Mouse (Mus musculus): ENCODE results near the gene Trak1. TPM values are rescaled to one million over a fixed set of nuclear protein-coding genes. Genes with fewer than 3 reads are reported as not detected.

Trak1 gene
- polyA plus RNA-seq, 1 experiment from 2014 or later: 9.3 TPM

- Histone ChIP-seq H3K4me2 (ENCODE audit: low read depth, severe bottlenecking) (no peak overlapping the region), H3K36me3 (ENCODE audit: control insufficient read depth, insufficient read depth, low read length) (no peaks in the 10 kb centered on the region), H3K4me3 (ENCODE audit: low read depth, low read length) (no peak overlapping the region), H3K27ac (replicated peaks; ENCODE audit: low read depth, low read length) (no peak overlapping the region), H3K9me3 (ENCODE audit: control insufficient read depth, low read length) (no peaks in the 10 kb centered on the region), H3K27me3 (ENCODE audit: control insufficient read depth, insufficient read depth, low read length) (no peaks in the 10 kb centered on the region), H3K9ac (ENCODE audit: low read length) (no peak overlapping the region), H3K4me1 (ENCODE audit: control insufficient read depth, insufficient read depth, low read length) (peaks cover 15% of the 10 kb centered on the region)
- ATAC-seq (ENCODE audit: insufficient number of reproducible peaks, low FRiP score, low TSS enrichment, low read depth): no peak
- DNase-seq (ENCODE audit: low spot score): no peak
- WGBS: 54% methylated on average over 8 of the region's 8 CpGs
Observed at GRCm38 (mm10) chr9:121358418-121358817, 61.1 kb downstream of the Trak1 start.

GRCm38 (mm10) chr9:121359266-121359972 lies 62.1 kb downstream of the Trak1 start:
- Histone ChIP-seq H3K9me3 (ENCODE audit: control insufficient read depth, low read length) (no peaks in the 10 kb centered on the region), H3K9ac (ENCODE audit: low read length) (no peak overlapping the region), H3K27ac (replicated peaks; ENCODE audit: low read depth, low read length) (no peak overlapping the region), H3K36me3 (ENCODE audit: control insufficient read depth, insufficient read depth, low read length) (no peaks in the 10 kb centered on the region), H3K4me1 (ENCODE audit: control insufficient read depth, insufficient read depth, low read length) (peaks cover 15% of the 10 kb centered on the region), H3K4me2 (ENCODE audit: low read depth, severe bottlenecking) (no peak overlapping the region), H3K27me3 (ENCODE audit: control insufficient read depth, insufficient read depth, low read length) (no peaks in the 10 kb centered on the region), H3K4me3 (ENCODE audit: low read depth, low read length) (no peak overlapping the region)
- ATAC-seq (ENCODE audit: insufficient number of reproducible peaks, low FRiP score, low TSS enrichment, low read depth): no peak
- WGBS: 82% methylated on average over 3 of the region's 3 CpGs
- no peak for DNase-seq (ENCODE audit: low spot score)

GRCm38 (mm10) chr9:121360327-121360954 lies 63.1 kb downstream of the Trak1 start:
- Histone ChIP-seq H3K4me2 (ENCODE audit: low read depth, severe bottlenecking) (no peak overlapping the region), H3K27ac (replicated peaks; ENCODE audit: low read depth, low read length) (no peak overlapping the region; the same call in 1 of the 2 replicates), H3K4me1 (ENCODE audit: control insufficient read depth, insufficient read depth, low read length) (peaks cover 13% of the 10 kb centered on the region), H3K9ac (ENCODE audit: low read length) (peak overlapping the region; percentile 34; the same call in 1 of the 2 replicates), H3K27me3 (ENCODE audit: control insufficient read depth, insufficient read depth, low read length) (no peaks in the 10 kb centered on the region), H3K4me3 (ENCODE audit: low read depth, low read length) (no peak overlapping the region), H3K9me3 (ENCODE audit: control insufficient read depth, low read length) (no peaks in the 10 kb centered on the region), H3K36me3 (ENCODE audit: control insufficient read depth, insufficient read depth, low read length) (no peaks in the 10 kb centered on the region)
- ATAC-seq (ENCODE audit: insufficient number of reproducible peaks, low FRiP score, low TSS enrichment, low read depth) (no peak), DNase-seq (ENCODE audit: low spot score) (no peak)
- 29% methylated on average over 11 of the region's 12 CpGs for WGBS

- no peak for DNase-seq (ENCODE audit: low spot score)
- no peaks in the 10 kb centered on the region for H3K9me3 ChIP-seq (ENCODE audit: control insufficient read depth, low read length)
- no peak for ATAC-seq (ENCODE audit: insufficient number of reproducible peaks, low FRiP score, low TSS enrichment, low read depth)
- H3K36me3 ChIP-seq (ENCODE audit: control insufficient read depth, insufficient read depth, low read length): no peaks in the 10 kb centered on the region
- no peak overlapping the region for H3K9ac ChIP-seq (ENCODE audit: low read length)
- no peak overlapping the region for H3K4me2 ChIP-seq (ENCODE audit: low read depth, severe bottlenecking)
- 65% methylated on average over 9 of the region's 9 CpGs for WGBS
- H3K27ac ChIP-seq (replicated peaks; ENCODE audit: low read depth, low read length): no peak overlapping the region
- no peak overlapping the region for H3K4me3 ChIP-seq (ENCODE audit: low read depth, low read length)
- H3K27me3 ChIP-seq (ENCODE audit: control insufficient read depth, insufficient read depth, low read length): no peaks in the 10 kb centered on the region
- peaks cover 10% of the 10 kb centered on the region for H3K4me1 ChIP-seq (ENCODE audit: control insufficient read depth, insufficient read depth, low read length)
Observed at GRCm38 (mm10) chr9:121361010-121361409, 63.7 kb downstream of the Trak1 start.

- Histone ChIP-seq H3K9ac (ENCODE audit: low read length) (no peak overlapping the region), H3K4me1 (ENCODE audit: control insufficient read depth, insufficient read depth, low read length) (peaks cover 10% of the 10 kb centered on the region), H3K4me2 (ENCODE audit: low read depth, severe bottlenecking) (no peak overlapping the region), H3K27ac (replicated peaks; ENCODE audit: low read depth, low read length) (no peak overlapping the region), H3K9me3 (ENCODE audit: control insufficient read depth, low read length) (no peaks in the 10 kb centered on the region), H3K27me3 (ENCODE audit: control insufficient read depth, insufficient read depth, low read length) (no peaks in the 10 kb centered on the region), H3K4me3 (ENCODE audit: low read depth, low read length) (no peak overlapping the region), H3K36me3 (ENCODE audit: control insufficient read depth, insufficient read depth, low read length) (no peaks in the 10 kb centered on the region)
- 79% methylated on average over 19 of the region's 19 CpGs for WGBS
- no peak for DNase-seq (ENCODE audit: low spot score)
- ATAC-seq (ENCODE audit: insufficient number of reproducible peaks, low FRiP score, low TSS enrichment, low read depth): no peak
Observed at GRCm38 (mm10) chr9:121363932-121364331, 66.6 kb downstream of the Trak1 start.

- Histone ChIP-seq H3K27ac (replicated peaks; ENCODE audit: low read depth, low read length) (no peak overlapping the region), H3K9me3 (ENCODE audit: control insufficient read depth, low read length) (no peaks in the 10 kb centered on the region), H3K4me2 (ENCODE audit: low read depth, severe bottlenecking) (no peak overlapping the region), H3K4me1 (ENCODE audit: control insufficient read depth, insufficient read depth, low read length) (peaks cover 12% of the 10 kb centered on the region; the same call in 1 of the 2 replicates), H3K27me3 (ENCODE audit: control insufficient read depth, insufficient read depth, low read length) (no peaks in the 10 kb centered on the region), H3K9ac (ENCODE audit: low read length) (no peak overlapping the region), H3K36me3 (ENCODE audit: control insufficient read depth, insufficient read depth, low read length) (no peaks in the 10 kb centered on the region), H3K4me3 (ENCODE audit: low read depth, low read length) (no peak overlapping the region)
- ATAC-seq (ENCODE audit: insufficient number of reproducible peaks, low FRiP score, low TSS enrichment, low read depth) (no peak), DNase-seq (ENCODE audit: low spot score) (no peak)
- WGBS: 66% methylated on average over 18 of the region's 18 CpGs
Observed at GRCm38 (mm10) chr9:121366135-121366863, 69.0 kb downstream of the Trak1 start.

- Histone ChIP-seq H3K27me3 (ENCODE audit: control insufficient read depth, insufficient read depth, low read length) (no peaks in the 10 kb centered on the region), H3K36me3 (ENCODE audit: control insufficient read depth, insufficient read depth, low read length) (no peaks in the 10 kb centered on the region), H3K4me3 (ENCODE audit: low read depth, low read length) (no peak overlapping the region), H3K4me1 (ENCODE audit: control insufficient read depth, insufficient read depth, low read length) (peaks cover 15% of the 10 kb centered on the region), H3K9me3 (ENCODE audit: control insufficient read depth, low read length) (no peaks in the 10 kb centered on the region), H3K27ac (replicated peaks; ENCODE audit: low read depth, low read length) (no peak overlapping the region), H3K9ac (ENCODE audit: low read length) (no peak overlapping the region), H3K4me2 (ENCODE audit: low read depth, severe bottlenecking) (no peak overlapping the region)
- WGBS: 72% methylated on average over 12 of the region's 12 CpGs
- DNase-seq (ENCODE audit: low spot score) (no peak), ATAC-seq (ENCODE audit: insufficient number of reproducible peaks, low FRiP score, low TSS enrichment, low read depth) (no peak)
Observed at GRCm38 (mm10) chr9:121366864-121367245, 69.6 kb downstream of the Trak1 start.

DNA sequence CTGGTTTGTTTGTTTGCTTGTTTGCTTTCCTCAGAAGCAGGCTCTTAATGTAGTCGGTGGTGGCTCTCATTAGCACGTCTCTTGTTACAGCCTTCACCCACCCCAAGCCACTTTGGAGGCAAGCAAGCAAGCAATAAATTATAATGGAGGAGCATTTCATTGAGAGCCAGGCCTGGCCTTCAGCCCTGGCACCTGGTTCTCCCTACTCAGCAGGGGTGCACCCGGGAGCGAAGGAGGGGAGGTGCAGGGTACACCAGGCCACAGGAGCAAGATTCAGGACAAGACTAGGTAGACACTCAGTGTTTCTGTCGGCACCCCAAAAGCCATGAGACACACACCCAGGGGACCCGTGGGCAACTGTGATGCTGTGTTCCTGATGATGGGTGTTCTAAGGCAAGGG lies 72.3 kb downstream of the Trak1 start:
- peaks cover 23% of the 10 kb centered on the region for H3K4me1 ChIP-seq (ENCODE audit: control insufficient read depth, insufficient read depth, low read length)
- DNase-seq (ENCODE audit: low spot score) (no peak), ATAC-seq (ENCODE audit: insufficient number of reproducible peaks, low FRiP score, low TSS enrichment, low read depth) (no peak)
- WGBS: 36% methylated on average over 6 of the region's 6 CpGs
- H3K27me3 ChIP-seq (ENCODE audit: control insufficient read depth, insufficient read depth, low read length): no peaks in the 10 kb centered on the region
- H3K4me2 ChIP-seq (ENCODE audit: low read depth, severe bottlenecking): no peak overlapping the region
- no peak overlapping the region for H3K27ac ChIP-seq (replicated peaks; ENCODE audit: low read depth, low read length)
- no peak overlapping the region for H3K4me3 ChIP-seq (ENCODE audit: low read depth, low read length)
- H3K36me3 ChIP-seq (ENCODE audit: control insufficient read depth, insufficient read depth, low read length): no peaks in the 10 kb centered on the region
- H3K9ac ChIP-seq (ENCODE audit: low read length): no peak overlapping the region
- no peaks in the 10 kb centered on the region for H3K9me3 ChIP-seq (ENCODE audit: control insufficient read depth, low read length)

Data from limb, embryonic 11.5 days (tissue).